Mouse (Mus musculus) urinary bladder, postnatal 25 days (tissue): ENCODE data around the gene Npb.
"Not testable (repeated sequence)": the region's sequence is repeated elsewhere in the genome, so short reads cannot be mapped to it uniquely, and the experiment has no call there.

Experiments used
- DNase-seq: peaks from one replicate; pipeline ENCODE4 v3.0.0; 2022; ENCODE audit warnings: low spot score

Gene Npb

GRCm38 (mm10) chr11:120608241-120609034 lies at the start of gene Npb:
Gene Npb (plus strand): TSS chr11:120608477.
- no peak for DNase-seq

- not testable (repeated sequence) for DNase-seq
Observed at GRCm38 (mm10) chr11:120558843-120559242, 49.4 kb upstream of the Npb start.

- DNase-seq, result no peak
Observed at GRCm38 (mm10) chr11:120560952-120561728, 47.1 kb upstream of the Npb start.

GRCm38 (mm10) chr11:120562949-120563348 lies 45.3 kb upstream of the Npb start:
- no peak for DNase-seq

- DNase-seq, result no peak
Observed at GRCm38 (mm10) chr11:120565114-120565513, 43.2 kb upstream of the Npb start.

- DNase-seq, result no peak
Observed at GRCm38 (mm10) chr11:120568324-120568723, 40.0 kb upstream of the Npb start.

- no peak for DNase-seq
Observed at GRCm38 (mm10) chr11:120571122-120571521, 37.2 kb upstream of the Npb start.

GRCm38 (mm10) chr11:120571754-120572416 lies 36.4 kb upstream of the Npb start:
- no peak for DNase-seq

GRCm38 (mm10) chr11:120572417-120572751 lies 35.9 kb upstream of the Npb start:
- DNase-seq, result peak; percentile 32

- peak; percentile 99 for DNase-seq
Observed at GRCm38 (mm10) chr11:120572752-120573584, 35.3 kb upstream of the Npb start, which contains the start of gene P4hb. Gene P4hb (minus strand): TSS chr11:120573253.

- DNase-seq, result no peak
Observed at GRCm38 (mm10) chr11:120573585-120574277, 34.5 kb upstream of the Npb start.

- no peak for DNase-seq
Observed at GRCm38 (mm10) chr11:120574278-120574600, 34.0 kb upstream of the Npb start.

GRCm38 (mm10) chr11:120575046-120575445 lies 33.2 kb upstream of the Npb start:
- no peak for DNase-seq

GRCm38 (mm10) chr11:120575940-120576339 lies 32.3 kb upstream of the Npb start:
- DNase-seq, result no peak

GRCm38 (mm10) chr11:120576365-120576981 lies 31.8 kb upstream of the Npb start:
- no peak for DNase-seq

GRCm38 (mm10) chr11:120577211-120578023 lies 30.9 kb upstream of the Npb start:
- no peak for DNase-seq

- no peak for DNase-seq
Observed at GRCm38 (mm10) chr11:120578024-120578693, 30.1 kb upstream of the Npb start.

- DNase-seq, result no peak
Observed at GRCm38 (mm10) chr11:120578694-120579243, 29.5 kb upstream of the Npb start.
